Mouse (Mus musculus) frontal cortex, postnatal 14 days (tissue): ENCODE data around the gene Sys1.

Experiments used
- DNase-seq, 2 experiments: peaks; one replicate each; pipeline ENCODE4 v3.0.0; 2022; ENCODE audit warnings: low spot score in 2 of 2

Gene Sys1

GRCm38 (mm10) chr2:164434681-164435080, 22.1 kb upstream of the Sys1 start:
- DNase-seq = no peak

DNA sequence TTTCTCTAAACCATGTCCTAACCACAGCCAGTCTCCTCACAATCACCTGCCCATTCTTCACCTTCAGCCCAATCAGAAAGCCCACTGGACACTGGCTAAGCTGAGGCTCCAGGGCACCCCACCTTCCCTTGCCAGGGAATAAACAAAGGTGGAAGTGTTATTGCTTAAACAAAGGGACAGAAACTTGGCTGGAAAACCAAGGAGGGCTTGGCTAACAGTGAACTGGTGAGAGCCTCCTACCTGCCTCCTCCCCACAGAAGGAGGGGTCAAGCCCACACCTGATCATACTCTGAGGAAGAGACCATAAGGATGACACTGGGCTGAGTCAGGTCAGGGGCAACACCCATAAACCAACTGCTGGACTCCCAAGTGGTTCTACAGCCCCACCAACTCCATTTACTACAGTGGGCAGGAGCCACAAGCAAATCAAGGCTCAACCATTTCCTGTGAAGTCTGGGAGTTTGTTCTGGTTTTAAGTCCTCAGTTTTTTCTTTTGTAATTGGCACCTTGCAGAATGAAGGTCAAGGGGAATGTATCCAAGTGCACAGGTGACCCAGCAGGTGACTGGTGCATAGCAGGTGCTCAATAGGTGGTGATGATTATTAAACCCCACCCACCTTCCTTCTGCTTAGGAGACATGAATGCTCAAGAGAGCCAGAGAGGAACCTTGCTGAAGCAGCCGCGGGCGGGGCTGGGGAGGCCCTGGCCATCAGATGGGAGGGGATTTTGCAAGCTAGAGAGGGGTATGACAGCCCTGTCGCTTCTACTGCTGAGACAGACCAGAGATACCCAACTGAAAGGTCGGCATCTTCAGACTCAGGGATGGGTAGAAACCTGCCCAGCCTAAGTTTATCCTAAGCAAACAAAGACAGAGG, 21.3 kb upstream of the Sys1 start:
- no peak for DNase-seq

- DNase-seq = peak in 1 of 2 experiments; percentile 27
These were observed 20.4 kb upstream of the Sys1 start for GRCm38 (mm10) chr2:164436215-164436913.

DNA sequence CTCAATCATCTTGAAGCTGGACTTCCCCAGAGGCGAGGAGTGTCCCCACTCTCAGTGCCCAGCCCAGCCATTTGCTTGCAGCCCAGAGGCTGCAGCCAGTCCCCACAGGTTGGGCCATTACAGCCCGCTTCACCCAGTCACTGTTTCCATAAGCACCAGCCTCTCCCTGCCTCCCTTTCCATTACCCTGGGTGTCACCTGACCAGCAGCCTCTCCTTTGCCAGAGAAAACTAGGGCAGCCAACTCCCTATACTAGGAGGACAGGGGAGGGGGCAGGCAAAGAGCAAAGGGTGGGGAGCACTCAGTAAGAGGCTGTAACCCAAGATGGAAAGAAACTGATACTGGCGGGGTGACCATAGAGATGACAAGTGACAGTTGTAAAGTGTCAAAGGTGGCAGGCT, 19.8 kb upstream of the Sys1 start:
- DNase-seq = no peak

- DNase-seq = no peak
These were observed 19.1 kb upstream of the Sys1 start for GRCm38 (mm10) chr2:164437710-164438109.

GRCm38 (mm10) chr2:164438257-164438656, 18.5 kb upstream of the Sys1 start:
- no peak for DNase-seq

DNA sequence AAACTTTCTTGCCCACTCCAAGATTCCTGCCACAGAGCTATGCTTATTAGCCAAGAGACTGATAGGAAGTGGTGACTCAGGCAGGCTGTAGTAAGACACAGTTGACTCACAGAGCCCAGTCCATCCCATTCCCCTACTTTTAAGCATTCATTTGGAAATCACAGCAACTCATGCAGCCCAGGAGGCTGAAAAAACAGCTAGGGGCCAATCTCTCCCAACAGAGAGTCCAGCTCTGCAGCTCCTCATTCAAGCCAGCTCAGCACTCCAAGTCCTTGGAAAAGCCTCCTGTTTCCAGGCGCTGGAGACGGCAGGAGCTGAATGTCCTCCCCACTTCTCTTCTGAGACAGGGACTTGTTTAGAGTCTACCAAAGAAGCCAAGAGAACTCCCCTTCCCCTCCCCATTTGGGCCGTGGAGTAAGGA, 17.8 kb upstream of the Sys1 start:
- DNase-seq = peak in 1 of 2 experiments; percentile 49

DNA sequence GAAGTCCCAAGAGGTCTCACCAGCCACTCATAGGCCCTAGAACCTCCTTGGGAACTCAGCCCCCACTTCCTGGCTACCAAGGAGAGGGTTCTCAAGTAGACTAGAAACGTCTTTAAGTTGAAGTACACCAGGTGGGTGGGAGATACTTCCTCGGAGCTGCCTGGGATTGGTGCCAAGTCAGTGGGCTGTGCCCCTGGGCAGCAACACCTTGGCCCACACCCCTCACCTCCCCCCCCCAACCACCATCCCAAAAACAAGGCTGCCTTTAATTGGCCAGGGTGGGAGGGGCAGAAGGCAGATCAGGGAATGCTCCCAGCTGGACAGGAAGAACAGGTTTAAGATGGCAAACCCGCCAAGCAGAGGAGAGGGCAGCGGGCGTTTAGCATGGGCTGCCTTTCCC, 16.4 kb upstream of the Sys1 start:
- no peak for DNase-seq

GRCm38 (mm10) chr2:164441155-164441554, 15.6 kb upstream of the Sys1 start:
- no peak for DNase-seq

DNA sequence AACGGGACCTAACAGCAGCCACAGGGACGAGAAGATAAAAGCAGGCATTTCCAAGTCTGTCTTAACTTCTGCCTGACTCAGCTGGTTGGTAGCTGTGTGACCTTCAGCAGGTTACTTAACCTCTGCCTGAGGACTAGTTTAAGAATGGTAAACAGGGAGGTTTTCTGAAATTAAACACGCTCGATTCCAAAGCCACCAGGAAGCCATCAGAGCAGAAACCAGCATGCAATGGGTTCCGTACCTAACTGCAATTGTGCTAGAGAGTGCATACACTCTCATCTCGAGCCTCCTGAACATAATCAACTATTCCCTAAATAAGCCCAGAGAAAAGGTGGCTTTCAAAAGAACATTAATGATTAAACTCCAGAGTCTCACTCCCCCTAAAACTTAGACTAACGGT, 15.0 kb upstream of the Sys1 start:
- no peak for DNase-seq

- no peak for DNase-seq
These were observed 14.3 kb upstream of the Sys1 start for GRCm38 (mm10) chr2:164442315-164443050.

DNA sequence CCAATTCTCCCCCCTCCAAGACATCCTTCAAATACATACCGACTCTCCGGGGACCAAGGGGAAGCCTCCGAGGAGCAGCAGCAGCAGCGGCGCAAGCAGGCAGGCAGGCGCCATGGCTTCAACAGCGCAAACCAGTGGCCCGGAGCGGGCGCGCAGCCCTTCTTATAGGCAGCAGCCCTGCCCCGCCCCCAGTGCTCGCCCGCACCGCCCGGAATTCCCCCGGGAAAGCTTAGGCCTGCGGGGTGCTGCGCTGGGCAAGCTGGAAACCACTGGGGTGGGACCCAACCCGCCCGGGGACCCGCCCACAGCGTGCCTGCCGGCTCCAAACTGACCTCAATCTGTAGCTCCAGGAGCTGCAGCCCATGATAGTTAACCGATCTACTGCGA, 13.7 kb upstream of the Sys1 start:
- peak; percentile 38 to 62 for DNase-seq

DNA sequence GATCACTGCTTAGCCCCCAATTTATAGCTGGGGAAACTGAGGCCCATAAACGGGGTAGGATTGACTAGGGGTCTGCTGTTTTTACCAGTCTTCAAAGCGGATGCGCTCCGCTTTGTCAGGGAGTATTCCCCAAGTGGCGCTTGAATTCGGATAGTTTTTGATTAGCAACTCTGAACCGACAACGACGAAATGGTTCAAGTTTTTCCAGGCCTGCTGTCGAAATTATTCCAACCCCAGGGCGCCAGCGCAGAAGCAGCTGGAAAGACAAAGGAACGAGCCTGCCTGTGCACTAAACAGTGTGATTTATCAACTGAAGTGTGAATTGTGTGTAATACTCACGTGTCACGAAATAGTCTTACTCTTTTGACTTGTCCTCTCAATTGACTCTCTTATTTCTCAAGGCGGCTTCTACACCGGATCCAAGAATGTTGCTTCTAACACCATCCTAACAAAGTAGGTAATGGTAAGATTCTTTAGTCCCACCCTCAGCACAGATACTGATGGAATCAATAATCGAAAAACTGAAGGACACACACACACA, 13.2 kb upstream of the Sys1 start, which contains the start of gene Sdc4:
Gene Sdc4, minus strand, starts transcription at position 428 of the 541 bp plus-strand sequence.
- DNase-seq = no peak

DNA sequence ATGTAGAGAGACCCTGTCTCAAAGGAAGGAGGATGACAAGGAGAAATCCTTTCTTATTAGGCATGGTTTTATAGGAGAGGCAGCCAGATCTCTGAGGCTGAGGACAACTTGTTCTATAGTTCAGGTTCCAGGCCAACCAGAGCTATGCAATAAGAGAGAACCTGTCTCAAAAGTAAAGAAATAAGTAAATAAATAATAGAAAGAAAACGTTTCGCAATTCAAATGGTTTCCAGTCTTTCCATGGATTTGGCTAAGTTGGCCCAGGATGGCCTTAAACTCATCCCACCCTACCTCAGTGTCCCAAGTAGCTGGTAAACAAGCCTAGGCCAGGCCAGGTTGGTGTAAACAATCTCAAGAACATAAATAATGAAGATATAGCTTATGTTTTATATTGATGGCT, 12.1 kb upstream of the Sys1 start:
- no peak for DNase-seq

DNA sequence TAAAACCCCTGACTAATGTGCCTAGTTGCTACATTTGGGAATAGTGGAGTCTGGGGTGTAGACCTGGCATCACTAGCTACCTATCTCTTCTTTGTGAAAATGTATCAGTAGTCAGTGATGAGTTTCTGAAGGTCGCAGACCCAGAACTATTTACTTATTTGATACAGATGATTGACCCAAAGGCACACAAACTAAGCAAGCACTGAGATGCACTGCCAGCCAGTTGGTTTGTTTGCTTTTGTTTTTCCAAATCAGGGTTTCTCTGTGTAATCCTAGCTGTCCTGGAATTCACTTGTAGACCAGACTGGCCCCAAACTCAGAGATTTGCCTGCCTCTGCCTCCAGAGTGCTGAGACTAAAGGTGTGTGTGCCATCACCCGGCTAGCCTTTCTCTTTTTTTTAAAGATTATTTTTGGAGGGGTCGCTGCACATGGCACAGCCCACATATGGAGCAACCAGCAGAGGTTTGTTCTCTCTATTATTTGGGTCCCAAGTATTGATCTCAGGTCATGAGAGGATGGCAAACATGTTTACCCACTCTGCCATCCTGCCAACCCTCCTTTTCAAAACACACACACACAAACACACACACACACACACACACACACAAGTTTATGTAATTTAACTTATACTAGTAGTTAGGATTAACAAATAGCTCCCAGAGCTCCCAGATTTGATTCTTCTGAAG, 11.2 kb upstream of the Sys1 start:
- no peak for DNase-seq

DNA sequence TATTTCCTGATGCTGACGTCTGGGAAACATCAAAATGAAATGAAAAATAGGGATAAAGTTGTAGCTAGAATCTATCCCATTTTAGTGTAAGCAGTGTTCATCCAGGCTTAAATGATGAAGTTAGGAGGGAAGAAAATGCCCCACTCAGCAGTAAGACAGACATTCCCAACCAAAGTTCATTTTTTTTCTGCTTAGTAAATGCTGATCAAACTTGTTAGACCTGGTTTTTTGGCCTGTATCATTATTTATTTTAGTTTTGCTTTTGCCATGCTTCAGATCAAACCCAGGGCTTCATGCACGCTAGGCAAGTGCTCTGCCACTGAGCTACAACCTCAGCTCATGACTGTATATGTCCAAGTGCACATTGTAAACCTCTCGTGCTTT, 10.7 kb upstream of the Sys1 start:
- no peak for DNase-seq

- DNase-seq = no peak
These were observed 8.6 kb upstream of the Sys1 start for GRCm38 (mm10) chr2:164448140-164448539.

DNA sequence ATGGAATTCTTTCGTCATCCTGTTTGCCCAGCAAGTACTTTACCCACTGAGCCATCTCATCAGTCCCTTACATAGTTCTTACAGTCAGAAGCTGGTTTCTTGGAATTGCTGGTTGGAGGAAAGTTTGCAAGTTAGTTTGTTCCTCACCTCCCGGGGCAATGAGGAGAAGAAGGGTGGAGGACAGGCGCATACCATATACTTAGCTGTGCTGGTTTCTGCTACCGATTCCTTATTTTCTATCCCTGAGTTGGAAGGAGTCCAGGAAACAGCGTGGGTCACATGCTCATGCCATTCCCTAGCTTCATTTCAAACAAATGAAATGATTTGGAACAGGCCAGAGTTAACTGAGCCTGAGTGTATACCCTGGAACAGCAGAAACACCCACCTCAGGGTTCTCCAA, 7.8 kb upstream of the Sys1 start:
- DNase-seq = no peak

- no peak for DNase-seq
These were observed 7.3 kb upstream of the Sys1 start for GRCm38 (mm10) chr2:164449341-164450042.

GRCm38 (mm10) chr2:164452000-164452676, 4.6 kb upstream of the Sys1 start:
- no peak for DNase-seq
